Mouse (Mus musculus) CH12.LX (cell line): Measurements from ENCODE around the gene Spred2. TPM values are rescaled to one million over a fixed set of nuclear protein-coding genes. Genes with fewer than 3 reads are reported as not detected.

Experiments used
- DNase-seq: peaks from one replicate; pipeline ENCODE4 v3.0.0-alpha.2; 2013; ENCODE audit errors: extremely low read depth
- H3K27ac ChIP-seq: 2 replicates; pipeline ENCODE4 v1.5.1; 2012; ENCODE audit warnings: low read depth, mild to moderate bottlenecking, control low read depth, moderate library complexity; ENCODE audit not compliant: insufficient read depth
- H3K27me3 ChIP-seq: replicated peaks from 2 replicates; pipeline ENCODE3; 2012; ENCODE audit warnings: inconsistent platforms
- H3K36me3 ChIP-seq, 2 experiments: replicated peaks in 1 of 2; 2 replicates each; pipeline versions ENCODE3 to v1.6.1; 2012; ENCODE audit warnings: inconsistent platforms in 1 of 2, low read length in 1 of 2, mild to moderate bottlenecking in 1 of 2, mixed read lengths in 1 of 2, moderate library complexity in 1 of 2; ENCODE audit not compliant: control insufficient read depth in 1 of 2, insufficient read depth in 1 of 2
- H3K4me1 ChIP-seq, 2 experiments: 2 replicates each; pipeline ENCODE4 v1.6.1; 2012; ENCODE audit warnings: inconsistent platforms in 1 of 2, moderate library complexity in 1 of 2; ENCODE audit not compliant: insufficient read depth in 2 of 2, control insufficient read depth in 1 of 2
- H3K4me2 ChIP-seq: 2 replicates; pipeline ENCODE4 v1.6.1; 2012; ENCODE audit warnings: low read depth, mild to moderate bottlenecking, control low read depth; ENCODE audit not compliant: poor library complexity, insufficient read depth, severe bottlenecking
- H3K4me3 ChIP-seq, 3 experiments: fragments of 150-350 bp in 1 of 3; sonication (generic) in 1 of 3; replicated peaks in 1 of 3; 2 replicates each; pipeline versions ENCODE3 to v1.5.1; 2011 to 2012; ENCODE audit warnings: low read depth in 2 of 3, low read length in 2 of 3, mild to moderate bottlenecking in 2 of 3, moderate library complexity in 2 of 3, control low read depth in 1 of 3, improper control_type of control experiment in 1 of 3, inconsistent platforms in 1 of 3, mixed read lengths in 1 of 3; ENCODE audit not compliant: poor library complexity in 1 of 3
- H3K79me2 ChIP-seq: replicated peaks from 2 replicates; pipeline ENCODE4 v1.6.1; 2012; ENCODE audit warnings: mild to moderate bottlenecking, moderate library complexity; ENCODE audit not compliant: control insufficient read depth, poor library complexity, insufficient read depth, severe bottlenecking; ENCODE audit errors: extremely low read depth
- H3K9ac ChIP-seq: 2 replicates; pipeline ENCODE4 v1.6.1; 2012; ENCODE audit warnings: low read depth, mild to moderate bottlenecking, control low read depth, moderate library complexity; ENCODE audit not compliant: insufficient read depth
- H3K9me3 ChIP-seq: replicated peaks from 2 replicates; pipeline ENCODE3; 2012; ENCODE audit warnings: low read length, inconsistent platforms, mixed read lengths
- BHLHE40 ChIP-seq: IDR thresholded peaks from 2 replicates; pipeline ENCODE4 v1.6.1; 2011; ENCODE audit warnings: mild to moderate bottlenecking, low read depth, low read length, improper control_type of control experiment
- CHD1 ChIP-seq: IDR thresholded peaks from 2 replicates; pipeline ENCODE4 v1.6.1; 2012; ENCODE audit warnings: low read depth, low read length, improper control_type of control experiment, inconsistent platforms
- CHD2 ChIP-seq: IDR thresholded peaks from 2 replicates; pipeline ENCODE4 v1.6.1; 2011; ENCODE audit warnings: low read length, improper control_type of control experiment
- ELF1 ChIP-seq: IDR thresholded peaks from 2 replicates; pipeline ENCODE4 v1.6.1; 2014; ENCODE audit warnings: low read depth, mild to moderate bottlenecking, inconsistent platforms, low read length, improper control_type of control experiment
- EP300 ChIP-seq: IDR thresholded peaks from 2 replicates; pipeline ENCODE4 v1.6.1; 2011; ENCODE audit warnings: low read length, improper control_type of control experiment
- ETS1 ChIP-seq: conservative IDR thresholded peaks from 2 replicates; pipeline ENCODE4 v1.6.1; 2012; ENCODE audit warnings: low read depth, mild to moderate bottlenecking, inconsistent platforms, low read length, improper control_type of control experiment, moderate library complexity
- GABPA ChIP-seq: IDR thresholded peaks from 2 replicates; pipeline ENCODE4 v1.6.1; 2012; ENCODE audit warnings: low read depth, low read length, improper control_type of control experiment, inconsistent platforms; ENCODE audit not compliant: insufficient replicate concordance
- IRF4 ChIP-seq: IDR thresholded peaks from 2 replicates; pipeline ENCODE4 v1.6.1; 2014; ENCODE audit warnings: low read depth, mild to moderate bottlenecking, inconsistent platforms, low read length, improper control_type of control experiment
- JUN ChIP-seq: IDR thresholded peaks from 2 replicates; pipeline ENCODE4 v1.6.1; 2011; ENCODE audit warnings: low read depth, mild to moderate bottlenecking, low read length, improper control_type of control experiment, moderate library complexity; ENCODE audit not compliant: insufficient read depth
- JUND ChIP-seq: conservative IDR thresholded peaks from 2 replicates; pipeline ENCODE4 v1.6.1; 2011; ENCODE audit warnings: low read depth, low read length, improper control_type of control experiment
- KAT2A ChIP-seq: IDR thresholded peaks from 2 replicates; pipeline ENCODE4 v1.6.1; 2012; ENCODE audit warnings: low read length, improper control_type of control experiment, inconsistent platforms; ENCODE audit not compliant: insufficient replicate concordance
- MAX ChIP-seq: IDR thresholded peaks from 2 replicates; pipeline ENCODE4 v1.6.1; 2011; ENCODE audit warnings: low read length, improper control_type of control experiment
- MEF2A ChIP-seq: IDR thresholded peaks from 2 replicates; pipeline ENCODE4 v1.6.1; 2014; ENCODE audit warnings: low read depth, mild to moderate bottlenecking, inconsistent platforms, low read length, improper control_type of control experiment, borderline replicate concordance
- MXI1 ChIP-seq: IDR thresholded peaks from 2 replicates; pipeline ENCODE4 v1.6.1; 2011; ENCODE audit warnings: mild to moderate bottlenecking, low read depth, low read length, improper control_type of control experiment
- MYC ChIP-seq: IDR thresholded peaks from 2 replicates; pipeline ENCODE4 v1.6.1; 2011; ENCODE audit warnings: low read depth, mild to moderate bottlenecking, improper control_type of control experiment, low read length
- NELFE ChIP-seq: IDR thresholded peaks from 2 replicates; pipeline ENCODE4 v1.6.1; 2011; ENCODE audit warnings: low read depth, low read length, improper control_type of control experiment
- POLR2AphosphoS2 ChIP-seq: IDR thresholded peaks from 2 replicates; pipeline ENCODE4 v1.6.1; 2011; ENCODE audit warnings: low read depth, low read length, improper control_type of control experiment
- RAD21 ChIP-seq: IDR thresholded peaks from 2 replicates; pipeline ENCODE4 v1.6.1; 2011; ENCODE audit warnings: low read depth, mild to moderate bottlenecking, low read length, improper control_type of control experiment, moderate library complexity
- RCOR1 ChIP-seq: conservative IDR thresholded peaks from 2 replicates; pipeline ENCODE4 v1.6.1; 2012; ENCODE audit warnings: low read depth, mild to moderate bottlenecking, inconsistent platforms, low read length, improper control_type of control experiment
- SIN3A ChIP-seq: IDR thresholded peaks from 2 replicates; pipeline ENCODE4 v1.6.1; 2012; ENCODE audit warnings: low read length, improper control_type of control experiment, inconsistent platforms
- TCF12 ChIP-seq: IDR thresholded peaks from 2 replicates; pipeline ENCODE4 v1.6.1; 2014; ENCODE audit warnings: low read depth, mild to moderate bottlenecking, inconsistent platforms, low read length, improper control_type of control experiment
- UBTF ChIP-seq: IDR thresholded peaks from 2 replicates; pipeline ENCODE4 v1.6.1; 2012; ENCODE audit warnings: low read depth, mild to moderate bottlenecking, inconsistent platforms, low read length, improper control_type of control experiment, moderate library complexity
- ZC3H11A ChIP-seq: IDR thresholded peaks from 2 replicates; pipeline ENCODE4 v1.6.1; 2012; ENCODE audit warnings: low read depth, mild to moderate bottlenecking, inconsistent platforms, low read length, improper control_type of control experiment
- ZMIZ1 ChIP-seq: IDR thresholded peaks from 2 replicates; pipeline ENCODE4 v1.6.1; 2012; ENCODE audit warnings: low read depth, mild to moderate bottlenecking, inconsistent platforms, low read length, improper control_type of control experiment
- ZNF384 ChIP-seq: IDR thresholded peaks from 2 replicates; pipeline ENCODE4 v1.6.1; 2012; ENCODE audit warnings: low read depth, low read length, improper control_type of control experiment, inconsistent platforms
- dilution Hi-C: fragments of 300-500 bp; cut with MboI; formaldehyde crosslinking; loops from 2 replicates; pipeline ENCODE4 v1.14.3; 2020; ENCODE audit warnings: low sequenced_read_pairs; ENCODE audit not compliant: extremely low pct_unique_long_range_greater_than_20kb, extremely low pct_ligation_motif_present
- in situ Hi-C: fragments of 300-500 bp; cut with MboI; formaldehyde crosslinking; loops from 3 replicates; pipeline ENCODE4 v1.14.3; 2019; ENCODE audit warnings: low sequenced_read_pairs, low pct_ligation_motif_present, low pct_unique_long_range_greater_than_20kb, mixed read lengths
- polyA plus RNA-seq: library from polyadenylated mRNA; unstranded; fragments of >175 nt; gene quantifications from 2 replicates; pipeline ENCODE4 v1.2.1, GENCODE M21; 2012; ENCODE audit warnings: low read depth; ENCODE audit not compliant: insufficient read length
- total RNA-seq, 2 experiments: library from RNA; depleted of rRNA; stranded (reverse); fragments of 300-350 nt in 1 of 2; fragments of >200 nt in 1 of 2; gene quantifications; 2 replicates each; pipeline ENCODE4 v1.2.3; 2012 to 2014

Gene Spred2
- total and polyA plus RNA-seq, 3 experiments: 1.4 to 15.8 (median 4.2) TPM

DNA sequence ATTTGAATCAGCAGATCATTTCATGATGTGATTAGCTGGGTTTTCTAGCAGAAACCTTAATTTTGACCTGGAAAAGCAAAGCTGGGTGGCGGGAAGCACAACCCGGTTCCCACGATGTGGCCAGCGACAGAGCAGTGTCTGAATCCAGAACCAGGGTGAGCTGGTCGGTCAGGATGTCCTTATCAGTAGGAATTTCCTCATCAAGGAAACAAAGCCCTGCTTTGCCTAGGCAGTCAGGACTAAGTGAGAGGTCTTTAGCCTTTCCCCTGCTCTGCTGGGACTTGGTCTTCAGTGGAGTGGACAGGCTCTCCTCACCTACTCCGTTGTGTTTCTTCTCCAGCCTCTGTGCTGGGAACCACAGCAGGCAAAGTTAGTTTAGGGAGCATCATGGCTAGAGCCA lies 83.5 kb downstream of the Spred2 start:
- H3K4me2 ChIP-seq: no peak overlapping the region
- H3K4me1 ChIP-seq: peaks cover 0 to 21% of the 10 kb centered on the region in 2 experiments; a peak in 2 of 4 replicates
- H3K27me3 ChIP-seq: no peaks in the 10 kb centered on the region
- H3K9me3 ChIP-seq: no peaks in the 10 kb centered on the region
- DNase-seq: no peak
- TF ChIP-seq ZNF384: no peak
- no peak for TF ChIP-seq POLR2AphosphoS2
- TF ChIP-seq IRF4: no peak
- no peak for TF ChIP-seq UBTF
- TF ChIP-seq KAT2A: no peak
- TF ChIP-seq CHD2: no peak
- no peak for TF ChIP-seq MAX
- TF ChIP-seq BHLHE40: no peak
- no peak for TF ChIP-seq RCOR1
- TF ChIP-seq EP300: no peak
- no peak for TF ChIP-seq ELF1
- no peak for TF ChIP-seq MEF2A
- no peak for TF ChIP-seq MXI1
- in situ Hi-C loops (no loop called here), dilution Hi-C loops (no loop called here)
- H3K36me3 ChIP-seq: peaks cover 33 to 83% of the 10 kb centered on the region in 2 experiments
- H3K4me3 ChIP-seq: no peak overlapping the region
- H3K27ac ChIP-seq: no peak overlapping the region
- no peaks in the 10 kb centered on the region for H3K79me2 ChIP-seq
- H3K9ac ChIP-seq: no peak overlapping the region

DNA sequence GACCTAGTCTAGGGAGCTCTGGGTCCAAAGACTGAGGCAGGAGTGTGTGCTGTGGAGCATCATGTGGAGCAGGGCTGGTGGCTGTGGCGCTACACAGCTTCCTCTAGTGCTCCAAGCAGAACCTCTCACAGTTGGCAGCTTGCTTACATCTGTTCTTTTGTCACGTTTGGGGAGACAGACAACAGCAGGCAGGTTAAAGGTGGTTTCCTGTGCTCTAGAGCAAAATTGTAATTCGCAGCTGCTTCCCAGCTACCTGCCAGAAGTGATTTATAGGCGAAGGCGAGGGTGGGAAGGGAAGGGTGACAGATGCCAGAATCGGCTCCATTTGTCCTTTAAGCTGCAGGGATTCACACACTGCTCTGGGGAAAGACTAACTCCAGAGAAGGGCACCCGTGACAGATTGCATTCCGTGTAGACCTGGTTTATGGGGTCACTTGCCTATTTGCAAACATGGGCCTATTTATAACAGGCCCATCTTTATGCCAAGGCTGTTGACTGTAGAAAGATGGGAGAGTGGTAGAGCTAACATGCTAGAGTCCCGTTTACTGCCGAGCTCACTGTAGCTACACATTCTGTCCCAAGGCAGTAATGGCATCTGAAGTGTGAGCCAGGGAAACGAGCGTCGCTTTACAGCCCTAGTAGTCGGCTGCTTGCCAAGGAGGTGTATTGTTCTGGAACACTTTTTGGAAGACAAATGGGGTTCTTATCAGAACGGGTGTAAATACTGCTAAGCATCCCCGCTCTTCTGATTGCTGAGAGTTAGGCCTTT lies 87.2 kb downstream of the Spred2 start:
- Histone ChIP-seq H3K36me3 (peaks cover 26 to 86% of the 10 kb centered on the region in 2 experiments), H3K9ac (no peak overlapping the region), H3K9me3 (no peaks in the 10 kb centered on the region), H3K4me1 (no peaks in the 10 kb centered on the region), H3K27me3 (no peaks in the 10 kb centered on the region)
- dilution Hi-C loops: no loop called here
- TF ChIP-seq JUND: no peak
- TF ChIP-seq SIN3A: no peak
- no peak for TF ChIP-seq RCOR1
- TF ChIP-seq TCF12: no peak
- TF ChIP-seq IRF4: no peak
- no peak for TF ChIP-seq ETS1
- TF ChIP-seq ZC3H11A: no peak
- TF ChIP-seq RAD21: no peak
- TF ChIP-seq ZNF384: no peak
- TF ChIP-seq ZMIZ1: no peak
- TF ChIP-seq MXI1: no peak
- TF ChIP-seq MEF2A: no peak
- TF ChIP-seq GABPA: no peak
- no peak for TF ChIP-seq CHD2
- no peak for TF ChIP-seq JUN
- TF ChIP-seq NELFE: no peak
- no peak for TF ChIP-seq CHD1
- no peak for TF ChIP-seq MYC
- TF ChIP-seq, all 38 proteins: peak for 0
- no peaks in the 10 kb centered on the region for H3K79me2 ChIP-seq
- in situ Hi-C loops: no loop called here
- H3K4me2 ChIP-seq: no peak overlapping the region
- no peak overlapping the region for H3K27ac ChIP-seq
- DNase-seq: no peak
- no peak overlapping the region for H3K4me3 ChIP-seq
